Mouse (Mus musculus) gastrocnemius, postnatal 14 days (tissue): Measurements from ENCODE around the gene Klhl7. TPM values are rescaled to one million over a fixed set of nuclear protein-coding genes. Genes with fewer than 3 reads are reported as not detected.

Experiments
- DNase-seq: peaks from one replicate; pipeline ENCODE4 v3.0.0; 2021; ENCODE audit warnings: mixed read lengths
- intact Hi-C: fragments of 180-260 bp; cut with DNase I; formaldehyde crosslinking; loops from one replicate; pipeline ENCODE4 v1.15.1; 2025; ENCODE audit warnings: low total_unique reads
- total RNA-seq, 2 experiments: library from RNA; stranded (reverse); gene quantifications; 2 replicates each; pipeline ENCODE4 v1.2.3; 2021

The Klhl7 gene
- total RNA-seq, 2 experiments from 2014 or later = 28.0 to 29.7 TPM

DNA sequence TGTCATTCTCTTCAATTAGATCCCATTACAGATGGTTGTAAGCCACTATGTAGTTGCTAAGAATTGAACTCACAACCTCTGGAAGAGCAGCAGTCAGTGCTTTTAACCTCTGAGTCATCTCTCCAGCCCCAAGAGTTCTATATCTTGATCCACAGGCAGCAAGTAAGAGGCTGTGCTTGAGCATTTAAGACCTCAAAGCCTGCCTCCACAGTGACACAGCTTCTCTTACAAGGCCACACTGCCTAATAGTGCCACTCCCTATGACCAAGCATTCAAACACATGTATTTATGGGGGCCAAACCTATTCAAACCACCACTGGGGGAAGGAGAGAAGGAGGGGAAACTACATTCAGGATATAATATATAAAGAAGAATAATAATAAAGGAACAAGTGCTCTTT lies 51.8 kb downstream of the Klhl7 start:
- no peak for DNase-seq
- intact Hi-C loops = no loop called here

DNA sequence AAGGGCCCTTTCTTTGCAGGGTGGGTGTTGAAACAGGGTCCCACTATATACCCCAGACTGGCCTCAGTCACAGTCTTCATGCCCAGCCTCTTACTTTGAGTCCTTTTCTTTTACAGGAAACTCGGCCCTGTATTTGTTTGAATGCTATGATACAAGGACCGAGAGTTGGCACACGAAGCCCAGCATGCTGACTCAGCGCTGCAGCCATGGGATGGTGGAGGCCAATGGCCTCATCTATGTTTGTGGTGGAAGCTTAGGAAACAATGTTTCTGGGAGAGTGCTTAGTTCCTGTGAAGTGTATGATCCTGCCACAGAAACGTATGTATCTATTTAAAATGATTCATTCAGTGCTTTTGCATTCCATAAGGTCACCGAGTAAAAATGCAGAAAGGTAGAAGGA lies 56.4 kb downstream of the Klhl7 start:
- no peak for DNase-seq
- intact Hi-C loops = no loop called here

DNA sequence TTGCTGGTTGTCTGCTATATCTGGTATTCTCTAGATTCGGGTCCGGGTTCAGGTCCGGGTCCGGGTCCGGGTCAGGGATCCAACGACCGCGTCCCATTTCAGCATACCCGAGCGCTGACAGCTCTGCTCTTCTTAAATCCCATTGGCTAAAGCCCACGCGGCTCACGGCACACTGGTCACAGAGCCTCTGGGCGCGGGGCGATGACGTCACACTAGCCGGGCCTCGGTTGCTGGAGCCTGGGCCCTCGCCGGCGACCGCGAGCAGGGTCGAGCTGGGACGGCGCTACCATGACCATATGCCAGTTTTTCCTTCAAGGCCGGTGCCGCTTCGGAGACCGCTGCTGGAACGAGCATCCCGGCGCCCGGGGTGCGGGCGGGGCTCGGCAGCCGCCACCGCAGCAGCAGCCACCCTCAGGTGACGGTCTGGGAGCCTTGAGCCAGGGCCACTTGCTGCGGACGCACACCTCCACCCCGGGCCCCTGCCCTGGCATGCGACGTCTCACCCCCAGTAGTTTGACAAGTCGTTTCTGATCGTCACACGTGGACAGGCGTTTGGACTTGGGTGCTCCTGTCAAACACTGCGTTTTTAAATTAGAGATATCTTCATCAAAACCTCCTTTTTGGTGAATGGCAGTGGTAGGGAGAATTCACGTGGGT lies 64.5 kb downstream of the Klhl7 start, which contains the start of gene Nupl2:
TSS of gene Nupl2 (plus strand) at position 175 of the 657 bp plus-strand sequence.
- intact Hi-C loops = loop anchor here (10.0 kb wide), 1 partner anchor 70 kb away; no protein-coding TSS in a partner anchor
- peak; percentile 96 for DNase-seq

DNA sequence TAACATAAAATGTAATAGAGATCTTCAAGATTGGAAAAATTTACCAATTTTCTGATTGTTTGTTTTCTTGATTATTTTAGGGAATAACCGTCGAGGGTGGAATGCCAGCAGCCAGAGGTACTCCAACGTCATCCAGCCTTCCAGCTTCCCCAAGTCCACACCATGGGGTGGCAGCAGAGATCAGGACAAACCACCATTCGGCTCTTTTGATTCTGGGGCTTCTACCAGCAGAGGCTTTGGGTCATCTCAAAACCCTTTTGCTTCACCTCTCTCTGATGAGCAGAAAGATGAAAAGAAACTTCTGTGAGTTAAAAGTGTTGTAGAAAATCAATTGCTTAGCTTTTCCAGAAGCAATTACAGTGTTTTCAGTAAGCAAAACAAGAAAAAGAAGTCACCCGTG lies 66.9 kb downstream of the Klhl7 start:
- intact Hi-C loops = loop anchor here (10.0 kb wide), 1 partner anchor 72 kb away; no protein-coding TSS in a partner anchor
- no peak for DNase-seq

DNA sequence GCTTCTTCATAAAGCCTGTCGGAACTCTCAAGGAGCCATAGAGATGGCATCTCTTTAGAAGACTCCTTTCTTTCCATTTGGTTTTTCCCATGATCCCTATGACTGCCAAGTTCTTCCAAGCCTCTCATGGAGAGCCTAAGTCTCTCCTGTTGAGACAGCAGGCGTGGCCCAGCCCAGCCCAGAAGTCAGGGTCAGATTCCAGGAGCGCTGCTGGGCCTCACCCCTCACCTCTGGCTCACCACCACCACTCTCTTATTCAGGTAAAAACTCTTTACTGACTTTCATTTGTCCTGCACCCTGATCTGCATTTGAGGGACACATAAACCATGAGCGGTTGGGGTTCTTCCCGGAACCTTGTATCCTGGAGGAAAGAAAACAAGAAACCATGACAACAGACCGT lies 69.5 kb downstream of the Klhl7 start:
- DNase-seq = no peak
- intact Hi-C loops = loop anchor here (10.0 kb wide), 1 partner anchor 75 kb away; no protein-coding TSS in a partner anchor

DNA sequence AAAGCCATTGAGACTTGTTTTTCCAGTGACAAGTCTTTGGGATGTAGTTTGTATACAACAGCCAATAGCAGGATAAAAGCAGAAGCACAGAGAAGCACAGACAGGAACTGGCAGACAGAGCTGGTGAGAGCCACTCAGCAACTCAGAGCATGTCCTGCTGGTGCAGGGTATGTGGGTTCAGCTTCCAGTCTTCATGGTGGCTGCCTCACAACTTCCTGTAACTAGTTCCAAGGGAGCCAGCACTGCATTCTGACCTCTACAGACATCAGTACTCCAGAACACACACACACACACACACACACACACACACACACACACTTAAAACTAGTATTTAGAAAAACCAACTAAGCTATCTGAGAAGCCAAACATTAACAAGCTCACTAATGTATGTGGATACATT lies 71.7 kb downstream of the Klhl7 start:
- intact Hi-C loops = no loop called here
- DNase-seq = no peak

DNA sequence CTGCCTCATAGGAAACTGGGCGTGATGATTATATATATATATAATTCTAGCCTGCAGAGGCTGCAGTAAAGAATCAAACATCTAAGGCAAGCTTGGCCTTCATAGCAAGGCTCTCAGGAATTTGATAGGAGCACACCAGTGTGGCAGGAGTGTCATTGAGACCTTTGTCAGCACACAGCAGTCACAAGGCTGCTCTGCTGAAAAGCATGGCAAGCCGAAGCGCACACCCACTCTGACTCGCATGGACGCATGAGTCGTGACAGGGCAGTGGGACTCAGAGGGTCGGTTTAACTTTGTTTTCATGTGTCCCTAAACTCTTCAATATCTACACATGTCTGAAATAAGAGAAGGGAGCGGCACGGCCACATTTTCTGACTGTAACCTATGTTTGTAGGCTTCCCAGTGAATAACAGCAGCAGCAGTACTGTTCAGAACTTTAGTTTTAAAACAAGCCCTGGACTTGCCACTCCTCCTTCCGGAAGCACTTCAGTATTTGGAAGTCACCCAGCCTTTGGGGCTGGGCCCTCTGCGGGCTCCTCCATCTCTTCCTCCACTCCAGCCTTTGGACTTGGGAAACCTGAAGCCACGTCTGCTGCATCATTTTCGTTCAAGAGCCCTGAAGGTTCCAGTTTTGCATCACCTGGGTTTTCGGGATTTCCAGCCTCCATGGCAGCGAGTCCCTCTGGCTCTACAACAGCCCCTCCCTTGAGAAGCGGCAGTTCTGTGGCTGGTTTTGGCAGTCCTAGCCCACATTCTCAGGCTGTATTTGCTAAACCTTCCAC lies 81.3 kb downstream of the Klhl7 start:
- DNase-seq = no peak
- intact Hi-C loops = no loop called here

DNA sequence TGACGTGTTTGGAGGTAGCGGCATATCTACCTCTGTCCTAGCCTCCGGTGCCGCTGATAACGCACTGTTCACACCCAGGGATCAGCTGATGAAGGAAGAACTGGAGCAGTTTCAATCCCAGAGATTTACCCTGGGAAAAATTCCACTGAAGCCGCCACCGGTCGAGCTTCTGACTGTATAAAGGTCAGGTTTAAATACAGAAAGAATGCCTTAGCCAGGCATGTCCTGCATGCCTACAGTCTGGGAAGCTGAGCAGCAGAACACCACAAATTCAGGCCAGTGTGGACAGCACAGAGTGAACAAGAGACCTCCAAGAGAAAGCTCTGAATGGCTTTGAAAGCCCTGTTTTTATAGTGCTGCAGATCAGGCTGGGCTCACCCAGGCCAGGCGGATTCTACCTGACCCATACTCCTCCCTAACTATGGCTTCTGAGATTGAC lies 81.9 kb downstream of the Klhl7 start:
- no peak for DNase-seq
- intact Hi-C loops = no loop called here

DNA sequence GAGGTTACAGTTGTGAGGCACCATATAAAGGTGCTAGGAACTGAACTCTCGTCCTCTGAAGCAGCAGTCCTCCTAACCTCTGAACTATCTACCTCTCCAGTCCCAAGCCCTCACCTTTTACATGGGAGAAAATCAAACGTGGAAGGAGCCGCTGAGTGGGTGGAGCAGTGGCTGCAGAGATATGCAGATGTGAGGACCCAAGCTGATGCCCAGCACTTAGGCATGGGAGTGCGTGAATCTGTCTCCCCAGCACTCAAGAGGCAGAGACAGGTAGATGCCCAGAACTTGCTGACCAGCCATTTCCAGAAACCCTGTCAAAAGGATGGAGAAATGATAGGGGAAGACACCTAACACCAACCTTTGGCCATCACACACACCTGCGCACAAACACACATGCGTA lies 82.7 kb downstream of the Klhl7 start:
- no peak for DNase-seq
- intact Hi-C loops = no loop called here

DNA sequence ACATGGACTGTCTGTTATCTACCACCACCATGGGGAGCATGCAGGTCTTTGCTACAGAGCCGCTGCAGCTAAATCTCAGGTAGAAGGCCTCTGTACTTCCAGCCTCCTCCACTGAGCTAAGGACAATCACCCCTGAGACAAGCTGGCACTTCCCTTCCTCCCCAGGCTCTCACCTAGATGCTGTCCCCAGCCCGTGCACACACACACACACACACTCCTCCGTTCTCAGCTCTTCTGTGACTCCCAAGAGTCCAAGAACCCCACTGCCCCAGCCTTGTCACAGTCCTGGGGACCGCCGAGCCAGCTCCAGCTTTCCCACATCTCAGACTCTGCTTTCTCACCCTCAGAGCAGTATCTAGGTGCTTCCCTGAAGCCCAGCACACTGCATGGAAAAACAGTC lies 83.6 kb downstream of the Klhl7 start:
- intact Hi-C loops = no loop called here
- no peak for DNase-seq

DNA sequence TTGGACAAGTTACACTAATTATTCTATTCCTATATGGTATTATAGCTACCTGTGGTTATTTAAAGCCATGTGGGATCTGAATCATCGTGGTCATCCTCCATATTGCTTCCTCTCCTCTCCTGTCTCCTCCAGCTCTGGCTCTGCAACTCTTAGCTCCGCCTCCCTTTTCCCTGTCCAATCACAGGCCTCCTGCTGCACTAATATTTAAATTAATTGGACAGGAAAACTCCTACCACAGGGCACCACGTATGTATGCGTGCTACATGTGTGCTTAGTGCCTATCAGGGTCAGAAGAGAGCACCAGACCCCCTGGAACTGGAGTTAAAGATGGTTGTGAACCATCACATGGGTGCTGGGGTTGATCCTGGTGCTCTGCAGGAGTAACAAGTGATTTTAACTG lies 88.1 kb downstream of the Klhl7 start:
- intact Hi-C loops = no loop called here
- no peak for DNase-seq

DNA sequence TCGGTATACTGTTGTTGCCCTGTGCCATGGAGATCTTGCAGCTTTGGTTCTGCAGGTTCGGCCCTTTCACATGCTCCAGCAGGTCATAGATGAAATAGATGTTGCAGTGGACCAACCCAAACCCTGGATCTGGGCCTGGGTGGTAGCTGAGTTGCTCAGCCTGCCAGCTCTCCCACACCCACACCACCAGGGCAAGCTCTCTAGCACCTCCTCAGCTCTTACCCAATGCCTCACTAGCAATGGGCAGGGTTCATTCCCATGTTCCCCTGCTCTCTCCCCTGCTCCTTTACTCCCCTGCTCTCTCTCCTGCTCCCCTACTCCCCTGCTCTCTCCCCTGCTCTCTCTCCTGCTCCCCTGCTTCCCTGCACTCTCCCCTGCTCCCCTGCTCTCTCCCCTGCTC lies 91.4 kb downstream of the Klhl7 start:
- DNase-seq = no peak
- intact Hi-C loops = no loop called here

DNA sequence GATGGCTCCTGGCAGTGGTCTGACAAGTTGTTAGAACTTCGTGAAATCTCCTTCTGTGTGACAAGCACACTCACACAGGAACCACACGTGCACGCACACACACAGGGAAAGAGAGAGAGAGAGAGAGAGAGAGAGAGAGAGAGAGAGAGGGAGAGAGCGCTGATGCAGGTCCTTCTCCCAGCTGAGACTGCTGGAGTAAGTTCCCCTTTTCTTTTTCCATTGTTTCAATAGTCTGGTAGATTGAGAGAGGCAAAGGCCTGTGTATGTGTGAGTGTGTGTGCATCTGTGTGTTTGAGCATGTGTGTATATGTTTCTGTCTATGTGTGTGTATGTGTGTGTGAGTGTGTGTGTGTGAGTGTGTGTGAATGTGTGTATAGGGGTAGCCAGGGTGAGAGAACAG lies 100.6 kb downstream of the Klhl7 start:
- intact Hi-C loops = no loop called here
- DNase-seq = no peak

DNA sequence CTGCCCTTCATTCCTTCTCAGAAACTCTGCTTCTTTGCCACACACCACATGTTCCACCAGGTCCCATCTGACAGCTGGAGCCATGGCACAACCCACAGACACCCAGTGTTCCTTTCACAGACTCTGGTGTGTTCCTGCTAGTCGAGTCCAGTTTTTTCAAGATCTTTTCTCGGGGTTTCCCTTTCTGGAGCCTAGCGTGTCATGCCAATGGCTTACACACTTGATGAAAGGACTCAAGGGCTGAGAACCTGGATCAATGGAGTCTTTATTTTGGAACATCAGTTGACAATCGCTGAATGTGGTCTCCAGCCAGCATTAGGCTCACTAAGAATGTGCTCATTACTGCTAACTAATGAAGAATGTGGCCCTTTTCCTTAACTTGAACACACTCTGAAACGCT lies 102.1 kb downstream of the Klhl7 start:
- DNase-seq = no peak
- intact Hi-C loops = no loop called here

DNA sequence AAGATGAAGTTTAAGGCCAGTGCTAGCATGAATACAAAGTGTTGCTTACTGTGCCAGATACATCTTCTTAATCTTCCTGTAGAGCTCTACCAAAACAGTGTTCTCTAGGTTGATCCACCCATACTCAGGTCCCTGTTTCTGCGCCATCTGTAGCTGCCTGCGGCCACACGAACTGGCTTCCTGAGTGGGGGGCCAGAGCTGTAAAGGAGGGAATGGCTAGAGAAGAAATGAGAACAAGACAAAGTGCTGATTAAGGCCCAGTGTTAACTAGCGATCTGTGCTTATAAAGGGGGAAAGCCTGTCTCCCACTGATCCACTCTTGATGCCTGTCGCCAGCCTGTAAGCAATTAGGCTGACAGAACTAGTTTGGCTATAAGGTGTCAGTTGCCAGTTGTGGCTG lies 102.9 kb downstream of the Klhl7 start:
- no peak for DNase-seq
- intact Hi-C loops = no loop called here

DNA sequence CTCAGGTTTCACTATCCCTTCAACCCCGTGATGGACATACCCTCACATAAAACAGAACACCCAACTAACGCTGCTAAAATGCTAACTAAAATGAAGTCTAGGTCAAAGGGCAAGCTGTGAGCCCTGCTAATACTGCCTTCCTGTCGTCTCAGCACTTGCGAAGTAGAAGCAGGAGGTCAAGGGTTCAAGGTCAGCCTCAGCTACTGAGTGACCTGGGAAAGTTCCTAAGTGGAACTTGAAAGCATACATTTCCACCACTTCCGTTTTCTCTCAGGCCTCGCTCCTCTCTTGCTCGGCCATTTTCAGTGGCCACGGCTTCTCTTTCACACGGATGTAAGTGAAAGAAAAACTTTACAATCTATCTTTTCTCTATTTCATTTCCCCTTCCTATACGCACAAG lies 107.6 kb downstream of the Klhl7 start:
- no peak for DNase-seq
- intact Hi-C loops = no loop called here

DNA sequence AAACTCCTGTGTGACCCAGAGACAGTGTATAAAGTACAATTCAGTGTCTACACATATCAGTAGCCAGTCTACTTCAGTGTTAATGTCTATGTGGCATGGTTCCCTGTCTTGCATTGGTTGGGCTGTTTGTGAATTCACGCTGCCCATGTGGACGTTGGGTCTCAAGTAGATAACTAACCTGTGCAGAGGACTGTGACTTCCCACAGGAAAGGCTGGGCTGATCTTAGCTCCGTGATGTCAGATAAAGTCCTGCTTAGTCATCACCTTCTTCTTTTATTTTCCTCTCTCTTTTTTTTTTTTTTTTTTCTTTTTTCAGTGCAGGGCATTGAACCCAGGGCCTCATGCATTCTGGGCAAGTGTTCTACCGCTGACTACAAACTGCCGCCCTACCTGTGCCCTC lies 108.1 kb downstream of the Klhl7 start:
- DNase-seq = no peak
- intact Hi-C loops = no loop called here
